Mouse (Mus musculus): ENCODE measurements around the gene Ankdd1b. TPM values are rescaled to one million over a fixed set of nuclear protein-coding genes. Genes with fewer than 3 reads are reported as not detected.

Gene Ankdd1b
- total RNA-seq, 2 experiments from 2014 or later: 2.5 to 4.0 TPM

DNA sequence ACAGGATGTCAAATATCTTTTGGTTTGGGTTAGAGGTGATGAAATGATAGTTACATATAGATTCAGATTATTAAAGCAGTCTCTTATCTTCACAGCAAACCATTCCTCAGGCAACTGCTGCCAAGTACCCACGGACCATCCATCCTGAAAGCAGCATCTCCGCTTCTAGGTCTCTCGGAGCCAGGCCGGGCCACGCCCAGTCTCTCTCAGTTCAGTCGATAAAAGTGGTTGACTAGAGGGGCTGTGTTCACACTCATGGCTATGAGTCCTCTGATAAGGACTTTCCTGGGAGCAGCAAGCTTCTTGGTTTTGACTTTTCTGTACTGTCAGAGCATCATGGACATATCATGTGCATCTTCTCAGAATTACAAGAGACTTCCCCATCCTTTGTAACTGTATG, 56.6 kb downstream of the Ankdd1b start:
- no peak for DNase-seq (ENCODE audit: low spot score in 2 of 2)

DNA sequence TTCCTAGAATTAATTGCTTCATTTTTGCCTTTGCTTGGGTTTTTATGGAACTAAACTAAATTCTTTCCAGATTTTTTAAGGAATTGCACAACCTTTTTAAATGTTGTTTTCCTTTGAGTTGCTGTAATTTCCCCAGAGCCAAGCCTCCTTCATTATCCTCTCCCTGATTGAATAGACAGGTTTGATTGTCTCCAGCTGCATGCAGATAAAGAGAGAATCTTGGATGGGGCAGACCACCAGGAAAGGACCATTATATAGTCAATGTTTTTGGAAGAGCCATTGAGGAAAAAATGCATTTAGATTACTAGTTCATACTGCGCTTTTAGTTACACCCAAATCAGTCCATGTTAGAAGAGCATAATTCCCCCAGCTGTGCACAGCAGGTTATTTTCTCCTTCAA, 62.2 kb downstream of the Ankdd1b start:
- DNase-seq (ENCODE audit: low spot score in 2 of 2): no peak

DNA sequence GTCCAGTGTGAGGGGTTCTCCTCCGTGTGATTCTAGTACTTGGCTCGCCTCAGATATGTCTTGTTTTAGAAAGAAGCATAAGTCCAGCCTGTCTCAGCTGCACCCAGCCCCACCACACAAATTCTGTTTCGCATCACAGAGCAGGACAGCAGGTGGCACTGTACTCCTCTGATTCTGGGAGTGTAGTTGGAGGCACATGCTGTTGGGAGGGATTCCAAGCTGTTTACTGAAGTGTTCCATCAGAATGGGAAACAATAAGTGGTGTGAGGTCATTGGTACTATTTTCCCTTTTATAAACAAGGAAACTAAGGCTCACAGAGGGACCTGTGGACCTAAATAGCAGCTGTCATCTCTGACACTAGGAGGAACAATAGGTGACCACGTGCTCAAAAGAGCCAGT, 64.0 kb downstream of the Ankdd1b start:
- peak in 1 of 2 experiments; percentile 10 for DNase-seq (ENCODE audit: low spot score in 2 of 2)

DNA sequence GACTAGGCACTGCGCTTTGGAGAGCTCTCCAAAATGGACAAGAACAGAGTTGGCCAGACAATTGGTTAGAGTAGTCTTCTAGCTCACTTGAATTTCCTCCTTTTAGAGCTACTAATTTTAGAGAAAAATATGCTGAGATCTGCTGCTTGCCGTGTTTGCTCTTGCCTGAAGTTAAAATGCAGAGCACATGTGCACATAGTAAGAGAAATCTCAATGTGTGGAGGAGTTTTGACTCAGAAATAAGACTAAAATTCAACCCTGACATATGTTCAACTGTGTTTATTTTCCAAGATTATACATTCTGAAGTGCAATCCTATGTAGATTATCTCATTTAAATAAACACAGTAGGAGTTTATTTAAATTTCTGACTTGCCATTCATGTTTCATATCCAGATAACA, 65.5 kb downstream of the Ankdd1b start:
- no peak for DNase-seq (ENCODE audit: low spot score in 2 of 2)

DNA sequence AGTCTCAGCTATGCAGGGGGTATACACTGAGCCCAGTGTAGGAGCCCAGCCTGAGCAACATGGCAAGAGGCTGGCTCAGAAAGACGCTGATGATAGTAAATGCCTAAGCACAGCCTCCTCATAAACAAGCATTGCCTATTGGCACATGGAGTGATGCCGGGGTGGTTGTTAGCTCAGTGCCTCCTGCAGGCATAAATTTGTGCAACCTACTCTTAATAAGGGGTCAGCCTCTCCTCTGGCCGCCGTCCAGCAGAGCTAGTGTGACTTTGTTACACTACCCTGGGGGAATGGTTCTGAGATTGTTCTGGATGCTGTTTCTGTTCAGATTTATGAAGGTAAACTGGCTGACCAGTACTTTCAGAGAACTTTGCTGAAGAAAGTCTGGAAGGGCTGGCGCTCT, 69.7 kb downstream of the Ankdd1b start:
- no peak for DNase-seq (ENCODE audit: low spot score in 2 of 2)

DNA sequence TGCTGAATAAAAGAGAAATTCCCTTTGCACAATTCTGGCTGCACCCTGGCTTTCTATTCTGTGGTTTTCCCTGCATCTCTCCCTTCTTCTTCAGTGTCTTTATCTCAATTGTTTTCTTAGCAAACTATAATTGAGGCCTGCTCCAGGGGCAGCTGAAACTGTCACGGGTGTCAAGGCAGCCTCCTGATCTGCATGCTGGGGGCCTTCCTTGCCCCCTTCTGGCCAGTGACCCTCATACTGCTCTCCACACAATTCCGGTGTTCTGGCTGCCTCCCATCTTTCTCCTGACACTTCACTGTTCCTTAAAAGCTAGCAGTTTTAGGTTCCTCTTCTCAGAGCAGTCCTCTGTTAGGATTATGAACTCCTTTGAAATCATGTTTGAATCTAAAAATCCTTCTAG, 81.7 kb downstream of the Ankdd1b start:
- DNase-seq (ENCODE audit: low spot score in 2 of 2): no peak

DNA sequence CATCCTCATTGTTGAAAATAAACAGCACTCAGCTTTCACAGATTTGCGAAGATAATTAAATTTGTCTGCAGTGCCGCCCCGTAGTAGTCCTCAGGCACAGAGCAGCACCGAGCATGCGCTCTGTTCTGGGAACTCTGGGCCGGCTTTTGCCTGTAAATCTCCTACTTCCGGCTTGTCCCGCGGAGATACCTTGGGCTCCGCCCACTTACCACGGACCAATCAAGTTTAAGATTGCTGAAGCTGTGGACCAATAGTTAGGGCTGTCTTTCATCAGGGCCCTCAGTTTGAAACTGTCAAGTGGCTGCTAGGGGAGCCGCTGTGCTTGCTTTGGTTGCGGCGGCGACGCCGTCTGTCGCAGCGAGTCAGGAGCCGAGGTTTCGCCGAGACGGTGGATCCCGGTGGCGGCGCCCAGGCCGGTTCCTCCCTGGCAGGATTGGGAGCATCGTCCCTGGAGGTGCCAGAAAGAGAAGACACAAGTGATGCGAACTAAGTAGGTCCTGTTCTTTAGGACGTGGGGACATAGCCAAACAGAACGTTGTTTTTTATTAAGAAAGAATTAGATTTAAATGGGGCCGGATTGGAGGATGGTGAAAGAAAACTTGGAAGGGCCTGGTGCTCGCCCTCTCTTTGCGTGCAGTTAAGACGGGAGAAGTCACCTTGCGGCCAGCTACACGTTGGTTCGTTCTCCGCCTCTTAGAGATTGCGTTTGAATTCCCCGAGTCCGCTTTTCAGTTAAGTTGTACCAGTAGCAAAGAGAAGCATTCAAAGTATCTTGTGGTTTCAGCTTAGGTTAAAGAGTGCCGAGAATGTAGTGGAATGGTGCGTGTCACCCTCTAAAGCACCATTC, 82.7 kb downstream of the Ankdd1b start, which contains the start of gene Poc5:
Poc5 (plus strand) TSS at position 253 of the 847 bp plus-strand sequence.
- DNase-seq (ENCODE audit: low spot score in 2 of 2): peak; percentile 96 to 98

DNA sequence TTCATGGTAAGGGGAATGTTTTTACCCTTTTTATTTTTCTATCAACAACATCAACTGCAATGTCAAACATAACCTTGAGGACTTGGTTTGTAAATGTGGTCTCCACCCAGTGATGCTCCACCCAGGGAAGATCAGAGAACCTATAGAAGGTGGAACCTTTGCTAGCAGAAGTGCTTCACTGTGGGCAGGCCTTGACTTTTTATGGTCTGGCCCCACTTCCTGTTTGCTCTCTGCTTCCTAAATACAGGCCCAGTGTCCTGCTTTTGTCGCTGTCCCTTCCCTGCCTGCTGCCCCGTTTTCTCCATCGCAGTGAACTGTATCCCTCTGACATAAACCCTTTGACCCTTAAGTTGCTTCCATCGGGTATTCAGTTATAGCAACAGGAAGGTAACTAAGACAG, 93.1 kb downstream of the Ankdd1b start:
- DNase-seq (ENCODE audit: low spot score in 2 of 2): no peak

DNA sequence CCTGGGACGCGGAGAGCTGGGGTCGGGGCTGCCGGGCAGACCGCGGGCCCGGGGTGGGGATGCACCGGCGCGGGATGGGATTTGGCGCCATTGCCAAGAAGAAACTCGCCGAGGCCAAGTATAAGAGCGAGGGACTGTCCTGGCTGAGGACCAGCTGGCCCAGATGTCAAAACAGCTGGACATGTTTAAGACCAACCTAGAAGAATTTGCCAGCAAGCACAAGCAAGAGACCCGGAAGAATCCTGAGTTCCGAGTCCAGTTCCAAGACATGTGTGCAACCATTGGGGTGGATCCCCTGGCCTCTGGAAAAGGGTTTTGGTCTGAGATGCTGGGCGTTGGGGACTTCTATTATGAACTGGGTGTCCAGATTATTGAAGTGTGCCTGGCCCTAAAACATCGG, 94.1 kb downstream of the Ankdd1b start:
- no peak for DNase-seq (ENCODE audit: low spot score in 2 of 2)

DNA sequence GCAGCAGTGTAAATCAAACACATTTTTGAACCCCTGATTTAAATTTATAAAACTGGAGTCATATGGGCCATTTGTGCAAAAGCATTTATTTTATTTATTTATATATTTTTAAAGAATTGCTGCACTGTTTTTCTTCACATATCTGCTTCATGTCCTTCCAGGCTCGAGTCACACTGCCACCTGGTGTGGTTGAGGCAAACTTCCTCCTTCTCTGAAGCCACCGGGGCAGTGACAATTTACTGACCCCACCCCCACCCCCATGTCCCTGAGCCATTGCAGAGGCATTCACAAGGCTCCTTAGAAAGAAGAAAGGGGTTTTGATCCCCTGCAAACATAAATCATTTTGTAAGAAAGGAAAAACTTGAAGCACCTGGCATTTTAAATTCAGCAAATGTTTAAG, 95.5 kb downstream of the Ankdd1b start:
- DNase-seq (ENCODE audit: low spot score in 2 of 2): no peak

Other genes with a start within 250 kb of the Ankdd1b start
- gene Poc5, start 82.9 kb downstream of the Ankdd1b start, total RNA-seq (2021): 10 to 100 TPM; 22.9 to 23.5 TPM
- gene Gm17622, start 19.5 kb upstream of the Ankdd1b start, total RNA-seq (2021): not detected
- gene Polk, start 71.4 kb upstream of the Ankdd1b start, total RNA-seq (2021): 10 to 100 TPM; 44.0 to 47.0 TPM
- gene Col4a3bp, start 71.4 kb upstream of the Ankdd1b start, total RNA-seq (2021): 100 to 1,000 TPM in 1 of 2 experiments, 10 to 100 TPM in 1; 99.9 to 101 TPM
- 10 to 100 TPM; 58.9 to 64.1 TPM for gene Hmgcr, start 199.7 kb upstream of the Ankdd1b start, total RNA-seq (2021)